Mouse (Mus musculus): ENCODE data around the gene Eng.
A peak's percentile ranks its signal among the peaks of the same experiment; 100 is the strongest.

Eng gene

GRCm38 (mm10) chr2:32644083-32644482 lies 2.3 kb upstream of the Eng start:
- no peak for DNase-seq (ENCODE audit: low read depth, low spot score)

DNA sequence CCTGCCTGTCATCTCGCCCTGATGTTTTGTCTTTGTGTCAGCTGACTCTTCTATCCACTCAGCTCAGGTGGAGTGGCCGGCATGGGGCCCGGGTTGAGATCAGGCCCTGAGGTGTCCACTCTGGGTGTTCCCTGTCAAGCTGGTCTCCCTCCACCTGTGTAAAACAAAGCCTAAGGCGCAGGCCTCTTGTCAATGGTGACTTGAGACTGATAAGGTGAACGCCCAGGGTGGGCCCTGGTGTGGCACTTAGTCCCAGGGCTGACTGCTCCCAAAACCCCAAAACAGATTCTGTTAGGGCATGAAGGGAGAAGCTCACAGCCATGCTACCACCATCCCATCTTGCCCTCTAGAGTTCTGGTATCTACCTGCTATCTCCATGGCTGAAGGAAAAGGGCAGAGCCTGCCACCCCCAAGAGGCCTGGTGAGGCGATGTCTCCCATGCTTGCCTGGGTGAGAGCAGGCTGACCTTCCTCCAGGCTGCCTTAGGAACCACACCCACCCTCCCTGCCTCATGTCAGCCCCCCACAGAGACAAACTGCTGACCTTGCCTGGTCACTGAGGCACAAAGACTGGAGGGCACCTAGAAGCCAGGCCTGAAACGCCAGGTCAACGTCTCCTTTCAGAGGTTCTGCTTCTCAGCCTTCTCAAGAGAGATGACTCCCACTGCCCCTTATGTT lies 1.5 kb upstream of the Eng start:
- no peak for DNase-seq (ENCODE audit: low read depth, low spot score)

- no peak for DNase-seq (ENCODE audit: low read depth, low spot score)
These were observed 748 bp upstream of the Eng start for GRCm38 (mm10) chr2:32645647-32646046.

- no peak for DNase-seq (ENCODE audit: low read depth, low spot score)
These were observed 971 bp downstream of the Eng start for GRCm38 (mm10) chr2:32647366-32647765.

GRCm38 (mm10) chr2:32653764-32654163 lies 7.4 kb downstream of the Eng start:
- DNase-seq (ENCODE audit: low read depth, low spot score): no peak

GRCm38 (mm10) chr2:32654743-32655393 lies 8.5 kb downstream of the Eng start:
- DNase-seq (ENCODE audit: low read depth, low spot score): no peak

DNA sequence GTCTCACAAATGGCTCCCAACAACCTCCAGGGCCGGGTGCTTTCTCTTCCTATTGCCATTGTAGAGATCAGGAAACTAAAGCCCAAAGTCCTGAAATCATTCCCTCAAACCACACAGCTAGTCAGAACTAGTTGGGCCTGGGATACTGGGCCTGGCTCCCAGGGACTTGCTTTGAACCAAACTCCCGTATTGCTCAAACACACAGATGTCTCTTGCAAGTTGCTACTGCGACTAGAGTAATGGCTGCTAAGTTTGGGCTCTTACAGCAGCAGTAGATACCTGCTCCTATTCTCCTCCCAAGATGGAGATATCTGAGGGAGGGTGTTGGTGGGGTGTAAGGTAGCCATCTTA lies 9.0 kb downstream of the Eng start:
- DNase-seq (ENCODE audit: low read depth, low spot score): no peak

DNA sequence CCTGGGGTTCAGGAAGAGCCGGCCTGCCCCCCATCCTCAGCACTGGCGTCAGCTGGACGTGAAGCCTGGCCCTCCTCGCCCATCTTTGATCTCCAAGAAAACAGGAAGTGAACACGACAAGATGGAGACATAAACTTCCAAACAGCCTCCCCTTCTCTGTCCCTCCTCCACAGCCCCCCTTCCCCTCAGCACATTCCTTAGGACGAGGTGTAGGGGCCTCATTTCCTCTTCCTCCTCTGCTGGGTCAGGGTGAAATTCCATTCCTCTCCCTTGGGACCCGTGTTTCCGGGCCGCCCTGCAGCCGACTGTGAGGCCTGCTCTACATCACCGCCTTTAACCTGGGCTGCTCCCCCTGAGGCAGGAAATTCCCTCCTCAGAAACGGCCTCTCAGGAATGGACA lies 9.4 kb downstream of the Eng start:
- no peak for DNase-seq (ENCODE audit: low read depth, low spot score)

- DNase-seq (ENCODE audit: low read depth, low spot score): no peak
These were observed 12.5 kb downstream of the Eng start for GRCm38 (mm10) chr2:32658873-32659272.

GRCm38 (mm10) chr2:32661509-32662107 lies 15.2 kb downstream of the Eng start:
- DNase-seq (ENCODE audit: low read depth, low spot score): peak; percentile 13

- DNase-seq (ENCODE audit: low read depth, low spot score): no peak
These were observed 15.9 kb downstream of the Eng start for GRCm38 (mm10) chr2:32662291-32662690.

- DNase-seq (ENCODE audit: low read depth, low spot score): no peak
These were observed 18.9 kb downstream of the Eng start for GRCm38 (mm10) chr2:32665345-32665744.

GRCm38 (mm10) chr2:32665853-32666252 lies 19.5 kb downstream of the Eng start:
- DNase-seq (ENCODE audit: low read depth, low spot score): no peak

GRCm38 (mm10) chr2:32667775-32668174 lies 21.4 kb downstream of the Eng start:
- DNase-seq (ENCODE audit: low read depth, low spot score): no peak

DNA sequence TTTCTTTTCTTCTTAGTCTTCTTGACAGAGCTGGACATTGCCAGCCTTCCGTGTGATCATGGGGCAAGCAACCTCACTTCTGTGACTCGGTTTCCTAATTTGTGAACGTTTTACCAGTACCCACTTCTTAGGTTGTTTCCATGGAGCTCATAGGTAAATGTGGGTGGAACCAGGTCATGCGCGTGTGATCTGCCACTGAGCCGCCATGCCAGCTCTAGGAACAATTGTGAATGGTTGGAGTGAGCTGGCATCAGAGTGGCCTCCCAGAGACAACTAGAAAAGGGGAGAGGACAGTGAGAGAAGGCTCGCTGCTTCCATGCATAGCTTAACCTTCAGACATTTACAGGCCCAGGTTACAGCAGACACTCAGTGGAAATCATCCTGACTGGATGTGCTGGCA lies 21.8 kb downstream of the Eng start:
- DNase-seq (ENCODE audit: low read depth, low spot score): no peak

DNA sequence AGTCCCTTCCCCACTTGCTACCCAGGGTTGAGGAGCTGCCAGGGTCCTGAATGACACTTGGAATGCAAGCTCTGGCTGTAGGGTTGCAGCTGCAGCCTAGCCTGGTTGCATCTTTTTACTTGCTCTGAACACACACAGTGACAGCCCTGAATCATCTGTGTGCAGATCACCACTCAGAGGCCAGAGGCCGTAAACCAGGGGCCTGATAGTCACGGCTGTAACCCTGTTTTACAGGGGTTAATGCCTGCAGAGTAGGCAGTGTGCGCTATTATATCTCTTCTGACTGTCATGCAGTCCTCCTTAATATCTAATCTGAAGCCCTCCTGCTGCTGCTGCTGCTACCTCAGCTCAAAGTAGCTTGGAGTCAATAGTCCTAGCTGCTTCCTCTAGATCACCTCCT lies 23.5 kb downstream of the Eng start:
- DNase-seq (ENCODE audit: low read depth, low spot score): no peak

DNA sequence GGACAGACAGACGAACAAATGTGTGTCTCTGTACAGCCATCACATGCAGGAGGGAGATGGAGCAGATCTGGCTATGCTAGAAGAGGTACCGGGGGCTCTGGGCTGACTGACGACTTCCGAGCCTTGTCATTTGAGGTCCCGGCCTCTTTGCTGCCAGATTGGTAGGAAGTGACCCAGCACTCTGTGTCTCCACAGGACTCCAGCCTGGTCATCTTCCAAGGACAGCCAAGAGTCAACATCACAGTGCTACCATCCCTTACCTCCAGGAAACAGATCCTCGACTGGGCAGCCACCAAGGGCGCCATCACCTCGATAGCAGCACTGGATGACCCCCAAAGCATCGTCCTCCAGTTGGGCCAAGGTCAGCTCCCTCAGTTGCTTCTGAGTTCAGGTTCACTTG lies 24.8 kb downstream of the Eng start:
- DNase-seq (ENCODE audit: low read depth, low spot score): no peak

DNA sequence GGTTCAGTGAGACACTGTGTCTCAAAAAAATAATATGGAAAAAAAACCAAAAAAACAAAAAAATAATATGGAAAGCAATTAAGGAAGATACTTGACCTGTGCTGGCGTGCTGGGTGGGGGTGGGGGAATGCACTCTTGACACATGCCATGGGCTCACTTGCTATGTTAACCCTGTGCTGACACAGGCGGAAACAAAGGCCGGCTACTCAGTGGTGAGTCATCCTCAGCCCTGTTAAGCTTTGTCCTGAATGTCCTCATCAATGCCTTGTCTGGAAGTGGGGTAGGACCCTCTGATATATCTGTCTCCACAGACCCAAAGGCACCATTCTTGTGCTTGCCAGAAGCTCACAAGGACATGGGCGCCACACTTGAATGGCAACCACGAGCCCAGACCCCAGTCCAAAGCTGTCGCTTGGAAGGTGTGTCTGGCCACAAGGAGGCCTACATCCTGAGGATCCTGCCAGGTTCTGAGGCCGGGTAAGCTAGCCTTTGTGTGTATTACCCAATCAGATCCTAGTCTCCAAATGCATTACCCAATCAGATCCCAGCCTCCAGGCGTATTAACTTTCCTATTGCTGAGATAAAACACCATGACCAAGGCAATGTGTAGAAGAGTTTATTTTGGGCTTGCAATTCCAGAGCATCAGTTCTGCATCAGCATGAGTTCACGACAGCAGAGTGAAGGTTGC lies 25.7 kb downstream of the Eng start:
- no peak for DNase-seq (ENCODE audit: low read depth, low spot score)

DNA sequence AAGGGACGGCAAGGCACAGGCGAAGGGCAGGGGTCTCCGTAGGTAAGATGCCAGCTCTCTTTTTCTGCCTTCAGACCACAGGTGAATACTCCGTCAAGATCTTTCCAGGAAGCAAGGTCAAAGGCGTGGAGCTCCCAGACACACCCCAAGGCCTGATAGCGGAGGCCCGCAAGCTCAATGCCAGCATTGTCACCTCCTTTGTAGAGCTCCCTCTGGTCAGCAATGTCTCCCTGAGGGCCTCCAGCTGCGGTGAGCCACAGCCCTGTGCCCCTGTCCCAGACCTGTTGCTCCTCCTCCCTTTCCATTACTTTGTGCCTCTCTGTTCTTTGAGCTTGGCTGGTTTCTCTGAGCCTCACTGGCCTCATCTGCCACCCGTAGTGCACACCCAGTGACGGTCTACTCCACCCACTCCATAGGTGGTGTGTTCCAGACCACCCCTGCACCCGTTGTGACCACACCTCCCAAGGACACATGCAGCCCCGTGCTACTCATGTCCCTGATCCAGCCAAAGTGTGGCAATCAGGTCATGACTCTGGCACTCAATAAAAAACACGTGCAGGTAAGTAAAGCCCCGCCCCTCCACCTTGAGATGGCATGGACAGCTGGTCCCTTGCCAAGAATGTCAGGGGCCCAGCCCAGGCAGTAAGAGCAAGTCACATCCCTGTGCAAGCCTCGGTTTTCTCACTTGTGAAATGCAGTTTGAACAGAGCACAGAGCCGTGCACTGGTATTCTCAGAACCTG lies 27.0 kb downstream of the Eng start:
- DNase-seq (ENCODE audit: low read depth, low spot score): no peak

DNA sequence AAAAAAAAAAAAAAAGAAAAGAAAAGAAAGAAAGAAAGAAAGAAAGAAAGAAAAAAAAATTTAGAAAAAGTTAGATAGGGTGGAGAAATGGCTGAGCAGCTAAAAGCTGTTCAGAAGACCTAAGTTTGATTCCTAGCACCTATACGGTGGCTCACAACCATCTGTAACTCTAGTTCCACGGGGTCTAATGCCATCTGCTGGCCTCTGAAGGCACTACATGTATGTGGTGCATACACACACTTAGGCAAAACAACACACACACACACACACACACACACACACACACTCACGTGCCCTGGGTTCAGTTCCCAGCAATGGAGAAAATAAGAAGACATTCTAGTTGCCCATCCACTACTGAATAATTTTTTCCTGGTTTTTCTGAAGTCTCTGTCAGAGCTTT lies 30.4 kb downstream of the Eng start:
- DNase-seq (ENCODE audit: low read depth, low spot score): no peak

GRCm38 (mm10) chr2:32677683-32678082 lies 31.3 kb downstream of the Eng start:
- DNase-seq (ENCODE audit: low read depth, low spot score): no peak

DNA sequence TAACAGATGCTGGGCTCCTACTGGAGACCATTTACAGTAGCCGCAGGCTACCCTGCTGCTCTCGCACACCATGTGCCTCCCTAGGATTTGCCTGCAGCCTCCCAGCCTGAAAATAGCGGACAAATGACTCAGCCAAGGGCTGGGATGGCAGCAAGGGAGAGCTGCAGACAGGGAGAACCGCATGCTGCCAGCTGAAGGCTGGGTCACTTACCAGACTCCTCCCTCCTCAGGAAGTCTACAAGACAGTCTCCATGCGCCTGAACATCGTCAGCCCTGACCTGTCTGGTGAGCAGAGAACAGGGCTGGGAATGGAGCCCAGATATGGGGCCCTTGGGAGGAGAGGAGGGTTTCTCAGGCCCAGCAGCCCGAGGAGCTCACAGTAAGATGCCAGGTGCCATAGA lies 33.7 kb downstream of the Eng start:
- DNase-seq (ENCODE audit: low read depth, low spot score): no peak
